Mouse (Mus musculus): ENCODE measurements around the gene Ankrd2. TPM values are rescaled to one million over a fixed set of nuclear protein-coding genes. Genes with fewer than 3 reads are reported as not detected.
A peak's percentile ranks its signal among the peaks of the same experiment; 100 is the strongest.

Gene Ankrd2
- total and polyA plus RNA-seq, 2 experiments from 2014 or later, result 0.42 to 1.5 TPM

DNA sequence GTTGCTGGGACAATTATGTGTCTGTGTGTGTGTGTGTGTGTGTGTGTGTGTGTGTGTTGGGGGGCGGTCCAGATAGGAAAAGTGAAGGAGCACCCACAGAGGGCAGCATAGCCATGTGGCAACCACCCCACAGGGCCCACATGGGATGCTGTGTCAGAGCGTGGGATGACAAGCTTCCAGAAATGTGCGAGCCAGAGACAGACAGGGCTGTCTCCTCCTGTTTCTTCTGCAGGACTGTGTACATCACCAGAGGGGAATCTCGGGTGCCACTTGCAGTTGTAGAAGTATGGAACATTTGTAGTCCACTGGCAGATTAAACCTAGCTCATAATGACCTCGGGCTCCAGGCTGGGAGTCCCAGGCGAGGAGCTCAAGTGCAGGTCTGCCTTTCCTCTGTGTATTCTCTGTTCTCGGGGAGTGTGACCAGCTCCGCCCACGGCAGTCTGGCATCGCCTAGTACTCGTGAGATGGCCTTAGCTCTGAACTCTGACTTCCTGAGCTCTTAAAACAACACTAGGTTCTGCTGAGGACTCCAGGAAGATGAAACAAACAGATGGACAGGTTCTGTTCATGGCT, 832 bp upstream of the Ankrd2 start:
- Histone ChIP-seq H3K4me3 (ENCODE audit: low read length) (no peak overlapping the region), H3K4me1 (ENCODE audit: insufficient read depth, low read length) (no peaks in the 10 kb centered on the region), H3K36me3 (ENCODE audit: insufficient read depth, low read length) (no peaks in the 10 kb centered on the region), H3K9me3 (ENCODE audit: low read length) (no peaks in the 10 kb centered on the region), H3K27me3 (ENCODE audit: insufficient read depth, low read length) (no peaks in the 10 kb centered on the region), H3K27ac (no peak overlapping the region), H3K9ac (replicated peaks; ENCODE audit: low read length) (no peak overlapping the region), H3K4me2 (ENCODE audit: low read depth, low read length) (no peak overlapping the region)
- ATAC-seq (peak; percentile 8; the same call in 1 of the 2 replicates), DNase-seq (ENCODE audit: low spot score) (no peak)
- TF ChIP-seq CTCF (IDR thresholded peaks at IDR 0.05; ENCODE audit: low read depth), result no peak
- 59% methylated on average over 11 of the region's 11 CpGs for whole genome bisulfite sequencing

DNA sequence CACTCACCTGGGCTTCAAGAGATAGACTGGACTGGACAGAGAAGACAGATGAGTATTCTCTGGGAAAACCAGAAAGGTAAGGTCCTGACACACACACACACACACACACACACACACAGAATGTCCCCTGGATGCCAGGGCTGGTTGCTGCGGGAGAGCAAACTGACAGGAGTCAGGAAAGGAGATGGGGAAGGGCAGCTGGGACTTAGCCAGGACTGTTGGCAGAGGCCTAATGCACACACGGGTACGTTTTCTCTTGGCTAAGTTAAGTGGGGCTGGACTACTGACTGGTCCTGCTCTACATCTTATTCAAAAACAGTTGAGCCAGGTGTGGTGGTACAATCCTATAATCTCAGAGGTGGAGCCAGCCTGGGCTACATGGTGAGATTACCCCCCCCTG, 557 bp downstream of the Ankrd2 start:
- no peak for ATAC-seq
- WGBS, result 58% methylated on average over 3 of the region's 3 CpGs

DNA sequence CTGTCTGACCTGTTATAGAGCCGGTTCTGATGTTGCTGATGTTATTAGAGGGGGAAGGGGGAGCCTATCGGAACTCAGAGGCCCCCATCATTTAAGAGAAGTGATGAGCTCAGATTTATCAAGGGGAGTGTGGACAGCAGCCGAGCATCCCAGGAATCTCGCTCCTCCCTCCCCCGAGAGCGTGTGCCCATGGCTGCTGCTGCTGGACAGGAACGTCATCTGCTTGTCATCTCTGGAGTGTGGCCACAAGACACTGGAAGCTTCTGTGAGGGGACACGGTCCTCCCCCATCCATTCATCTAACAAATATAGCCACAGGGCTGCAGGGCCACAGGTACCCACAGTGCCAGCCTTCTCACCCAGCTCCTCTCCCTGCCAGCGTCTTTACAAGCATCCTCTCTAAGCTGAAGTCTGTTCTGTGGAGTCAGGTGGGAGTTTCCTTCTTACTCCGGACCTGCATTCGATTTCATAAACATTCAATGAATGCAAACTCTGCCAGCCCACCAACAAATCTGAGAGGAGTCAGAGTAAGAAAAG, 1.4 kb downstream of the Ankrd2 start:
- H3K4me1 ChIP-seq (ENCODE audit: insufficient read depth, low read length), result no peaks in the 10 kb centered on the region
- ATAC-seq (no peak), DNase-seq (ENCODE audit: low spot score) (no peak)
- no peak overlapping the region for H3K9ac ChIP-seq (replicated peaks; ENCODE audit: low read length)
- WGBS, result 79% methylated on average over 11 of the region's 11 CpGs
- H3K9me3 ChIP-seq (ENCODE audit: low read length), result no peaks in the 10 kb centered on the region
- no peak for TF ChIP-seq CTCF (IDR thresholded peaks at IDR 0.05; ENCODE audit: low read depth)
- no peak overlapping the region for H3K4me2 ChIP-seq (ENCODE audit: low read depth, low read length)
- H3K27me3 ChIP-seq (ENCODE audit: insufficient read depth, low read length), result no peaks in the 10 kb centered on the region
- no peaks in the 10 kb centered on the region for H3K36me3 ChIP-seq (ENCODE audit: insufficient read depth, low read length)
- H3K4me3 ChIP-seq (ENCODE audit: low read length), result no peak overlapping the region
- no peak overlapping the region for H3K27ac ChIP-seq

More for the DNA sequence above, 557 bp downstream of the Ankrd2 start:
- Histone ChIP-seq H3K27ac (no peak overlapping the region), H3K9me3 (ENCODE audit: low read length) (no peaks in the 10 kb centered on the region), H3K4me1 (ENCODE audit: insufficient read depth, low read length) (no peaks in the 10 kb centered on the region), H3K27me3 (ENCODE audit: insufficient read depth, low read length) (no peaks in the 10 kb centered on the region), H3K4me2 (ENCODE audit: low read depth, low read length) (no peak overlapping the region), H3K9ac (replicated peaks; ENCODE audit: low read length) (no peak overlapping the region), H3K4me3 (ENCODE audit: low read length) (no peak overlapping the region), H3K36me3 (ENCODE audit: insufficient read depth, low read length) (no peaks in the 10 kb centered on the region)
- TF ChIP-seq CTCF (IDR thresholded peaks at IDR 0.05; ENCODE audit: low read depth), result no peak
- no peak for DNase-seq (ENCODE audit: low spot score)

DNA sequence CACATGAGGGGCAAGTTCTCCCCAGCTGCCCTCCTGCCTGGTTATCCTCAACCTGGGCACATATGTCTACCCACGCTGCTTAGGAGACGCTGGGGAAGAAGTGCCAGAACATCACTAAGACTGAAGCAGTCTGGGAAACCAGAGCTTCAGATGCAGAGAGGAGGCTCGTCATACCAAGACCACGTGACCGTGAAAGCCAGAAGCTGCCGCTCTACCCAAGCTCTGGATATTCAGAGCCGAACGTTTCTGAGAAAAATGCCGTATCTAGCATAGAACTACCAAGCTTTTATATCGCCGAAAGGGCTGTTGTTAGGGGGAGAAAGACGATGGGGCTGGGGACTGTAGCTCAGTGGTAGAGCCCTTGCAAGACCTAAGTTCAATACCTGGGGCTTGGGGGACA, 2.5 kb downstream of the Ankrd2 start:
- Histone ChIP-seq H3K36me3 (ENCODE audit: insufficient read depth, low read length) (no peaks in the 10 kb centered on the region), H3K4me3 (ENCODE audit: low read length) (no peak overlapping the region), H3K9ac (replicated peaks; ENCODE audit: low read length) (no peak overlapping the region), H3K4me1 (ENCODE audit: insufficient read depth, low read length) (no peaks in the 10 kb centered on the region), H3K4me2 (ENCODE audit: low read depth, low read length) (no peak overlapping the region), H3K27me3 (ENCODE audit: insufficient read depth, low read length) (no peaks in the 10 kb centered on the region), H3K27ac (no peak overlapping the region), H3K9me3 (ENCODE audit: low read length) (no peaks in the 10 kb centered on the region)
- ATAC-seq, result no peak
- no peak for DNase-seq (ENCODE audit: low spot score)
- TF ChIP-seq CTCF (IDR thresholded peaks at IDR 0.05; ENCODE audit: low read depth), result no peak
- WGBS, result 92% methylated on average over 12 of the region's 12 CpGs

DNA sequence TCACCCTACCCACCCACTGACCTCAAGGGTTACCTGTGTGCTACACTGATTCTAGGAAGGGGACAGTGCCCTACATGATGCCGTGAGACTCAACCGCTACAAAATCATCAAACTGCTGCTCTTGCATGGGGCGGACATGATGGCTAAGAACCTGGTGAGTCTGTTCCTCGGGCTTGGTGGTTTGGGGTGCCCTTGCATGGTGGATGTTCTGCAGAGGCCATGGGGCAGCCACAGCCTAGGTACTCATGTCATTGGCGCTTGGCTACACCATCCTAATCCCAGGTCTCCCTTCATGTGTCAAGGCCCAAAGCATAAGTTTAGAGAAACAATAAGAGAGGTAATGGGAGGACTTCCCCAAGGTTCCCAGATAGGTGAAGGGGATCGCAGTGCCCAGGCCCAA, 8.2 kb downstream of the Ankrd2 start:
- H3K27me3 ChIP-seq (ENCODE audit: insufficient read depth, low read length), result no peaks in the 10 kb centered on the region
- WGBS, result 97% methylated on average over 6 of the region's 6 CpGs

DNA sequence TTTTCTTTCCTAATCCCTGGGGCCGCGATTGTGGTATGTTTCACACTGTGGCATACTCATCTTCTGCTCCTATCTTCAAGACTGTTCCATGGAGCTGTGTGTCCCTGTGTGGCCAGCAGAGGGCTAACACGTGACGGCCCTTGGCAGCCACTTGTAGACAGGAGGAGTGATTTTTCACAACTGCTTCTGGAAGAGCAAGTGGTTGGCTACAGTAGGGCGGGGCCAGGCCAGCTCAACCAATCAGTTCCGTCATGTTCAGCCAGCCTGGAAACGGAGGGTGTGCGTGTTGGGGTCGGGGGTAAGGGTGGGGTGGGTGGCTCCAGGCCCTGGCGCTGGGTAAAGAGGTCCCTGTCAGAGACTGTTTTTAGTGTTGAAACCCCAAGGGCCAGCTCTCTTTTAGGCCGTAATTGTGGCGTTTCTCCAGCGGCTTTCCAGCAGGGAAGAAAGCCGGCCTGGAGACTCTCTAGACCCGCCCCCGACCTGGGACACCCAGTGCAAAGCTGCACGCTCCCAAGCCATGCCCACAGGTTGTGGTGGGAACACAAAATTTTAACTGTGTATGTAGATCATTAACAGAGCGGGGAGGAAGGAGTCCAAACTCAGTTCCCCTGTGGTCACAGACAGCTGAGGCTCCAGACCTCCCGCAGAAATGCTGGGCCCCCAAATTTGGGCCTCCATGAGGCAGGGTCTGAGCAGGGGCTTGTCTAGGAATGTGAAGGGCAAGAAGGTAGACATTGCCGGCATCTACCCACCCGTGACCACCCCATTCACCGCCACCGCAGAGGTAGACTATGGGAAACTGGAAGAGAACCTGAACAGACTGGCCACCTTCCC, 9.7 kb downstream of the Ankrd2 start, which contains the start of gene Hoga1:
TSS of gene Hoga1 (plus strand) at position 342 of the 834 bp plus-strand sequence.
- Histone ChIP-seq H3K4me3 (ENCODE audit: low read length) (peak within 1 kb of the TSS; percentile 25), H3K4me2 (ENCODE audit: low read depth, low read length) (peak within 1 kb of the TSS; percentile 56), H3K9ac (replicated peaks; ENCODE audit: low read length) (0 out of 2 replicates have a peak within 1 kb of the TSS, but pooled peaks have one; percentile 17), H3K4me1 (ENCODE audit: insufficient read depth, low read length) (peaks cover 4% of the 10 kb centered on the region; the same call in 1 of the 2 replicates), H3K36me3 (ENCODE audit: insufficient read depth, low read length) (no peaks in the 10 kb centered on the region), H3K9me3 (ENCODE audit: low read length) (no peaks in the 10 kb centered on the region), H3K27me3 (ENCODE audit: insufficient read depth, low read length) (no peaks in the 10 kb centered on the region), H3K27ac (no peak within 1 kb of the TSS)
- 24% methylated on average over 23 of the region's 23 CpGs for WGBS
- TF ChIP-seq CTCF (IDR thresholded peaks at IDR 0.05; ENCODE audit: low read depth), result peak; percentile 89
- peak; percentile 82 for DNase-seq (ENCODE audit: low spot score)
- peak; percentile 95 for ATAC-seq

More for the DNA sequence above, 8.2 kb downstream of the Ankrd2 start:
- ATAC-seq (no peak), DNase-seq (ENCODE audit: low spot score) (no peak)
- H3K27ac ChIP-seq, result no peak overlapping the region
- H3K4me2 ChIP-seq (ENCODE audit: low read depth, low read length), result no peak overlapping the region
- H3K36me3 ChIP-seq (ENCODE audit: insufficient read depth, low read length), result no peaks in the 10 kb centered on the region
- peaks cover 4% of the 10 kb centered on the region; the same call in 1 of the 2 replicates for H3K4me1 ChIP-seq (ENCODE audit: insufficient read depth, low read length)
- no peak overlapping the region for H3K4me3 ChIP-seq (ENCODE audit: low read length)
- no peaks in the 10 kb centered on the region for H3K9me3 ChIP-seq (ENCODE audit: low read length)
- H3K9ac ChIP-seq (replicated peaks; ENCODE audit: low read length), result no peak overlapping the region
- TF ChIP-seq CTCF (IDR thresholded peaks at IDR 0.05; ENCODE audit: low read depth), result no peak
